Mouse (Mus musculus): ENCODE data around the gene Ramac.

Gene Ramac

DNA sequence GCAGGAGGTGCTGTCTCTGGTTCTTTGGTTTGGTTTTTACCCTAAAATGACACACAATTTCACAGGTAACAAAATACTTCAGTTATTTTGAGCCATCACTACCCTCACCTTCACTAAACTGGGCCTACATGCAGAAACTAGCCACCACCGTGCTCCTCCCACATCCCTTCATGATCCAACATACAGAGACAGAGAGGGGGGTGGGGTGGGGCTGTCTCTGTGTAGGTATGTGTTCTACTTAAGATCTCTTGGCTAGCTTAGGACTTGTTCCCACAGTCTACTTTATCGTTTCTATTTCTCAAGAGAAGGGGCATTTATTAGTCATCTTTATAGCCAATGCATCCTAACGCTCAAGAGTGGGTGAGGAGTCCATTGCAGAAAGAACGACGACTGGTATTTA, 25.8 kb downstream of the Ramac start:
- peak; percentile 45 for DNase-seq

- peak; percentile 90 for DNase-seq
Measured at GRCm38 (mm10) chr7:81789095-81789757, 26.5 kb downstream of the Ramac start, which contains the start of gene 3110040N11Rik. Gene 3110040N11Rik, minus strand, starts transcription at chr7:81789478.

- DNase-seq: no peak
Measured at GRCm38 (mm10) chr7:81806067-81806466, 43.3 kb downstream of the Ramac start.

All from cerebellum, adult 9-11 months (tissue).